30 mouse cellular contexts compared by ENCODE assay signal in the genomic region with DNA sequence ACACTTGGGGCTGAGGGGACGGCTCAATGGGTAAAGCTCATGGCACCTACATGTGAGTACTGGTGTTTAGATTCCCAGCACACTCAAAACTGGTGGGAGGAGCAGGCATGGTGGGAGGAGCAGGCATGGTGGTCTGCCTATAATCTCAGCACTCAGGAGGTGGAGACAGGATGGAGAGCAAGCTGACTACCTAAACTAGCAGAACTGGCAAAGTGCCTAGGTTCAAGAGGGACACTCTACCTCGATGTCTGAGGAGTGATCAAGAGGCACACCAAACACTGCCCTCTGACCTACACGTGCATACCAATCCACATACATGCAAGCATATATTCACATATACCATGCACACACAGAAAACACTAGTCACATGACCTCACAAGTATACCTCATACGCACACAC.
DNase-seq lines count a peak whose midpoint lies in the region; ATAC-seq and TF ChIP-seq lines count a peak whose summit lies in the region.
"Had no signal": no experiment of that assay in that cellular context is flagged by ENCODE, and none has a peak within 500 bp of the region (broad histone marks: within the 10 kb centered on the region; RNA-seq: fewer than 3 reads in every experiment).

No protein-coding gene starts in this region.

- H3ac ChIP-seq in myocyte (ENCODE audit: control insufficient read depth, insufficient read length), result no peak overlapping the region

- no peak overlapping the region for H3K27ac ChIP-seq in lung, embryonic 16.5 days (ENCODE audit: low read length)
- H3K27ac ChIP-seq in midbrain, embryonic 11.5 days (ENCODE audit: low read depth, low read length), result no peak overlapping the region
- H3K27ac ChIP-seq: embryonic facial prominence, embryonic 12.5 days; embryonic facial prominence, embryonic 15.5 days; forebrain, embryonic 12.5 days; forebrain, embryonic 15.5 days; heart, embryonic 15.5 days; hindbrain, embryonic 10.5 days; hindbrain, embryonic 13.5 days had no signal

- peaks cover 6% of the 10 kb centered on the region for H3K4me1 ChIP-seq in lung, embryonic 16.5 days (replicated peaks; ENCODE audit: control insufficient read depth, insufficient read depth, low read length)
- peaks cover 46% of the 10 kb centered on the region for H3K4me1 ChIP-seq in lung, adult 2 months (ENCODE audit: control insufficient read depth, insufficient read depth, low read length)
- H3K4me1 ChIP-seq in megakaryocyte, embryonic 14.5 days, result peaks cover 99% of the 10 kb centered on the region
- H3K4me1 ChIP-seq in midbrain, embryonic 11.5 days (ENCODE audit: control insufficient read depth, insufficient read depth, low read length), result no peaks in the 10 kb centered on the region
- H3K4me1 ChIP-seq: embryonic facial prominence, embryonic 12.5 days had no signal

- no peak for DNase-seq in lung, adult 2 months
- DNase-seq in lung, postnatal 25 days (ENCODE audit: low spot score), result peak; percentile 59
- no peak for DNase-seq in midbrain, embryonic 11.5 days (ENCODE audit: low spot score, missing footprints)
- no peak for DNase-seq in adrenal gland, adult (ENCODE audit: inconsistent age in 2 of 2, low spot score in 1 of 2)
- DNase-seq: adrenal gland, postnatal 10 days; adrenal gland, postnatal 36 days; B cell, adult 2 months; cerebellum, adult 11 months; cerebellum, adult 2 months; cerebellum, adult 9-11 months; cerebellum, postnatal 25 days; gastrocnemius, postnatal 14 days; heart, adult 11 months; heart, postnatal 10 days; heart, postnatal 36 days had no signal

- H3K4me2 ChIP-seq in lung, embryonic 16.5 days (ENCODE audit: low read depth, low read length), result no peak overlapping the region
- H3K4me2 ChIP-seq in myocyte (ENCODE audit: low read depth), result no peak overlapping the region
- H3K4me2 ChIP-seq in midbrain, embryonic 11.5 days, result no peak overlapping the region
- H3K4me2 ChIP-seq: embryonic facial prominence, embryonic 12.5 days; embryonic facial prominence, embryonic 15.5 days; forebrain, embryonic 12.5 days; forebrain, embryonic 15.5 days; heart, embryonic 12.5 days; heart, embryonic 15.5 days; hindbrain, embryonic 13.5 days had no signal

- TF ChIP-seq POLR2A in lung, adult 2 months (IDR thresholded peaks at IDR 0.05; ENCODE audit: borderline replicate concordance, extremely low read depth, low read depth, low read length), result no peak
- TF ChIP-seq POLR2A in myocyte (IDR thresholded peaks at IDR 0.05; ENCODE audit: insufficient read length, low read depth), result no peak

- H3K9me3 ChIP-seq in lung, embryonic 16.5 days (ENCODE audit: control insufficient read depth, low read length), result peaks cover 12% of the 10 kb centered on the region; the same call in 1 of the 2 replicates
- no peaks in the 10 kb centered on the region for H3K9me3 ChIP-seq in megakaryocyte, embryonic 14.5 days
- H3K9me3 ChIP-seq in midbrain, embryonic 11.5 days (ENCODE audit: control insufficient read depth, low read length), result 0 out of 2 replicates have a peak, but pooled peaks cover 3% of the 10 kb centered on the region
- H3K9me3 ChIP-seq: heart, embryonic 15.5 days had no signal

- H3K36me3 ChIP-seq in lung, embryonic 16.5 days (ENCODE audit: control insufficient read depth, insufficient read depth, low read length), result no peaks in the 10 kb centered on the region
- peaks cover 84% of the 10 kb centered on the region for H3K36me3 ChIP-seq in megakaryocyte, embryonic 14.5 days (replicated peaks; ENCODE audit: low read length)
- peaks cover 13% of the 10 kb centered on the region for H3K36me3 ChIP-seq in myocyte (ENCODE audit: control insufficient read depth, insufficient read depth)
- no peaks in the 10 kb centered on the region for H3K36me3 ChIP-seq in midbrain, embryonic 11.5 days (ENCODE audit: control insufficient read depth, insufficient read depth, low read length)
- H3K36me3 ChIP-seq: embryonic facial prominence, embryonic 12.5 days; embryonic facial prominence, embryonic 15.5 days; forebrain, embryonic 12.5 days; forebrain, embryonic 15.5 days; heart, embryonic 12.5 days; heart, embryonic 15.5 days; hindbrain, embryonic 10.5 days; hindbrain, embryonic 13.5 days had no signal

- WGBS in lung, embryonic 16.5 days, result 81% methylated on average over 4 of the region's 4 CpGs
- 76% methylated on average over 4 of the region's 4 CpGs for WGBS in lung, adult 2 months
- 96% methylated on average over 4 of the region's 4 CpGs for WGBS in midbrain, embryonic 11.5 days

- TF ChIP-seq CTCF in lung, adult 2 months (IDR thresholded peaks at IDR 0.05; ENCODE audit: insufficient read depth, low read length), result no peak

- H3K27me3 ChIP-seq in lung, embryonic 16.5 days (ENCODE audit: control insufficient read depth, insufficient read depth, low read depth, low read length), result no peaks in the 10 kb centered on the region
- no peaks in the 10 kb centered on the region for H3K27me3 ChIP-seq in megakaryocyte, embryonic 14.5 days (replicated peaks)
- H3K27me3 ChIP-seq in myocyte (ENCODE audit: control insufficient read depth, insufficient read depth, insufficient read length), result no peaks in the 10 kb centered on the region
- H3K27me3 ChIP-seq in midbrain, embryonic 11.5 days (ENCODE audit: control insufficient read depth, insufficient read depth, low read length), result no peaks in the 10 kb centered on the region
- H3K27me3 ChIP-seq: embryonic facial prominence, embryonic 12.5 days; embryonic facial prominence, embryonic 15.5 days; forebrain, embryonic 12.5 days; forebrain, embryonic 15.5 days; heart, embryonic 12.5 days; heart, embryonic 15.5 days; hindbrain, embryonic 13.5 days had no signal

- H3K4me3 ChIP-seq in lung, embryonic 16.5 days (ENCODE audit: low read length), result no peak overlapping the region
- H3K4me3 ChIP-seq in lung, adult 2 months (replicated peaks; ENCODE audit: extremely low read depth, low read depth, low read length), result no peak overlapping the region
- peak overlapping the region; percentile 83 for H3K4me3 ChIP-seq in megakaryocyte, embryonic 14.5 days (replicated peaks)
- H3K4me3 ChIP-seq in myocyte, result no peak overlapping the region
- no peak overlapping the region for H3K4me3 ChIP-seq in midbrain, embryonic 11.5 days (ENCODE audit: low read depth, low read length)
- H3K4me3 ChIP-seq: embryonic facial prominence, embryonic 12.5 days; embryonic facial prominence, embryonic 15.5 days; forebrain, embryonic 12.5 days; forebrain, embryonic 15.5 days; heart, embryonic 12.5 days; heart, embryonic 15.5 days; hindbrain, embryonic 10.5 days; hindbrain, embryonic 13.5 days had no signal

- H3K9ac ChIP-seq in lung, embryonic 16.5 days (ENCODE audit: low read length), result no peak overlapping the region
- no peak overlapping the region for H3K9ac ChIP-seq in midbrain, embryonic 11.5 days (ENCODE audit: low read length)
- H3K9ac ChIP-seq: embryonic facial prominence, embryonic 12.5 days; embryonic facial prominence, embryonic 15.5 days; forebrain, embryonic 12.5 days; forebrain, embryonic 15.5 days; heart, embryonic 12.5 days; heart, embryonic 15.5 days; hindbrain, embryonic 13.5 days had no signal

- peaks cover 100% of the 10 kb centered on the region for H3K79me2 ChIP-seq in myocyte (ENCODE audit: control insufficient read depth, insufficient read depth)

- 0 out of 2 replicates have a peak, but pooled peaks have one; percentile 15 for ATAC-seq in lung, embryonic 16.5 days (ENCODE audit: low read depth)
- ATAC-seq in megakaryocyte, adult 5-6 weeks (ENCODE audit: poor library complexity, severe bottlenecking), result no peak
- ATAC-seq in midbrain, embryonic 11.5 days (ENCODE audit: low FRiP score), result no peak
- ATAC-seq: activated CD4-positive, CD25-positive, alpha-beta regulatory T cell, adult 4 months; CD4-positive, CD25-positive, alpha-beta regulatory T cell, adult 4 months; forebrain, embryonic 15.5 days; hindbrain, embryonic 16.5 days had no signal

TF ChIP-seq in myocyte, 11 proteins besides CTCF, POLR2A, EP300 and RAD21:
- TF ChIP-seq POLR2AphosphoS2 (IDR thresholded peaks at IDR 0.05; ENCODE audit: insufficient read length, low read depth) (peak; percentile 23), MAX (IDR thresholded peaks at IDR 0.05; ENCODE audit: low read depth) (no peak)
